Mouse (Mus musculus): Measurements from ENCODE around the gene Tesc. TPM values are rescaled to one million over a fixed set of nuclear protein-coding genes. Genes with fewer than 3 reads are reported as not detected.
A peak's percentile ranks its signal among the peaks of the same experiment; 100 is the strongest.

Gene Tesc
- total RNA-seq, 2 experiments from 2014 or later: 0.82 to 8.5 TPM

GRCm38 (mm10) chr5:118067572-118067971 is 40.0 kb downstream of the Tesc start:
- ATAC-seq (replicated peaks; ENCODE audit: poor library complexity, severe bottlenecking): no peak

- ATAC-seq (replicated peaks; ENCODE audit: poor library complexity, severe bottlenecking): no peak
Measured at GRCm38 (mm10) chr5:118067984-118068494, 40.5 kb downstream of the Tesc start.

- peak; percentile 81 for ATAC-seq (replicated peaks; ENCODE audit: poor library complexity, severe bottlenecking)
Measured at GRCm38 (mm10) chr5:118069315-118069714, 41.8 kb downstream of the Tesc start.

GRCm38 (mm10) chr5:118071766-118072165 is 44.2 kb downstream of the Tesc start:
- ATAC-seq (replicated peaks; ENCODE audit: poor library complexity, severe bottlenecking): no peak

GRCm38 (mm10) chr5:118073213-118073773 is 45.8 kb downstream of the Tesc start:
- no peak for ATAC-seq (replicated peaks; ENCODE audit: poor library complexity, severe bottlenecking)

GRCm38 (mm10) chr5:118076721-118077592 is 49.4 kb downstream of the Tesc start:
- no peak for ATAC-seq (replicated peaks; ENCODE audit: poor library complexity, severe bottlenecking)

- no peak for ATAC-seq (replicated peaks; ENCODE audit: poor library complexity, severe bottlenecking)
Measured at GRCm38 (mm10) chr5:118078550-118078949, 51.0 kb downstream of the Tesc start.

- ATAC-seq (replicated peaks; ENCODE audit: poor library complexity, severe bottlenecking): no peak
Measured at GRCm38 (mm10) chr5:118079354-118079753, 51.8 kb downstream of the Tesc start.

- no peak for ATAC-seq (replicated peaks; ENCODE audit: poor library complexity, severe bottlenecking)
Measured at GRCm38 (mm10) chr5:118079839-118080250, 52.3 kb downstream of the Tesc start.

GRCm38 (mm10) chr5:118081374-118081949 is 53.9 kb downstream of the Tesc start:
- ATAC-seq (replicated peaks; ENCODE audit: poor library complexity, severe bottlenecking): no peak

- ATAC-seq (replicated peaks; ENCODE audit: poor library complexity, severe bottlenecking): peak; percentile 35; the same call in 1 of the 2 replicates
Measured at GRCm38 (mm10) chr5:118081996-118082395, 54.5 kb downstream of the Tesc start.

GRCm38 (mm10) chr5:118083060-118083638 is 55.6 kb downstream of the Tesc start:
- no peak for ATAC-seq (replicated peaks; ENCODE audit: poor library complexity, severe bottlenecking)

GRCm38 (mm10) chr5:118084171-118084727 is 56.7 kb downstream of the Tesc start:
- ATAC-seq (replicated peaks; ENCODE audit: poor library complexity, severe bottlenecking): no peak

GRCm38 (mm10) chr5:118085313-118085712 is 57.8 kb downstream of the Tesc start:
- no peak for ATAC-seq (replicated peaks; ENCODE audit: poor library complexity, severe bottlenecking)

GRCm38 (mm10) chr5:118086956-118087355 is 59.4 kb downstream of the Tesc start:
- no peak for ATAC-seq (replicated peaks; ENCODE audit: poor library complexity, severe bottlenecking)

- no peak for ATAC-seq (replicated peaks; ENCODE audit: poor library complexity, severe bottlenecking)
Measured at GRCm38 (mm10) chr5:118089102-118089501, 61.6 kb downstream of the Tesc start.

- no peak for ATAC-seq (replicated peaks; ENCODE audit: poor library complexity, severe bottlenecking)
Measured at GRCm38 (mm10) chr5:118090101-118090500, 62.6 kb downstream of the Tesc start.

GRCm38 (mm10) chr5:118090837-118091236 is 63.3 kb downstream of the Tesc start:
- no peak for ATAC-seq (replicated peaks; ENCODE audit: poor library complexity, severe bottlenecking)

GRCm38 (mm10) chr5:118093321-118094035 is 65.9 kb downstream of the Tesc start:
- no peak for ATAC-seq (replicated peaks; ENCODE audit: poor library complexity, severe bottlenecking)

GRCm38 (mm10) chr5:118095433-118095832 is 67.9 kb downstream of the Tesc start:
- peak; percentile 72 for ATAC-seq (replicated peaks; ENCODE audit: poor library complexity, severe bottlenecking)

All from granulocyte monocyte progenitor cell, adult 5-6 weeks (primary cell).